Mouse (Mus musculus) kidney, postnatal 0 days (tissue): ENCODE results near the gene Pik3cb. TPM values are rescaled to one million over a fixed set of nuclear protein-coding genes. Genes with fewer than 3 reads are reported as not detected.

Experiments
- ATAC-seq: fragments of 200-750 bp; cut with Nextera tagmentation; replicated peaks from 2 replicates; pipeline ENCODE4 v1.8.0; 2017; ENCODE audit warnings: low read depth, moderate number of reproducible peaks, moderate TSS enrichment, moderate library complexity; ENCODE audit not compliant: low FRiP score
- DNase-seq: peaks from one replicate; pipeline ENCODE4 v3.0.0-alpha.2; 2016; ENCODE audit warnings: low spot score
- H3K27ac ChIP-seq: fragments of 300-500 bp; sonication (generic); 2 replicates; pipeline ENCODE4 v1.5.1; 2014; ENCODE audit warnings: mild to moderate bottlenecking
- H3K27me3 ChIP-seq: fragments of 300-500 bp; sonication (generic); 2 replicates; pipeline ENCODE4 v1.6.1; 2014; ENCODE audit warnings: low read length, mixed read lengths; ENCODE audit not compliant: insufficient read depth
- H3K36me3 ChIP-seq: fragments of 300-500 bp; sonication (generic); 2 replicates; pipeline ENCODE4 v1.6.1; 2014; ENCODE audit warnings: low read length, mixed read lengths; ENCODE audit not compliant: insufficient read depth
- H3K4me1 ChIP-seq: fragments of 300-500 bp; sonication (generic); replicated peaks from 2 replicates; pipeline ENCODE4 v1.6.1; 2014; ENCODE audit warnings: antibody characterized with exemption, low read length, mixed read lengths; ENCODE audit not compliant: insufficient read depth
- H3K4me2 ChIP-seq: fragments of 300-500 bp; sonication (generic); 2 replicates; pipeline ENCODE4 v1.6.1; 2014; ENCODE audit warnings: mild to moderate bottlenecking, low read length, moderate library complexity, mixed read lengths
- H3K4me3 ChIP-seq: fragments of 300-500 bp; sonication (generic); replicated peaks from 2 replicates; pipeline ENCODE4 v1.5.1; 2014; ENCODE audit warnings: low read depth, low read length
- H3K9ac ChIP-seq: fragments of 300-500 bp; sonication (generic); 2 replicates; pipeline ENCODE4 v1.6.1; 2014; ENCODE audit warnings: low read depth, low read length
- H3K9me3 ChIP-seq: fragments of 300-500 bp; sonication (generic); replicated peaks from 2 replicates; pipeline ENCODE4 v1.6.1; 2016; ENCODE audit warnings: low read length, inconsistent platforms, mixed read lengths
- CTCF ChIP-seq: IDR thresholded peaks from 2 replicates; pipeline ENCODE4 v1.5.1; 2016; ENCODE audit warnings: antibody characterized with exemption, low read depth, mild to moderate bottlenecking, moderate library complexity
- WGBS: fragments of 180-500 bp; shearing (Covaris S2); extraction: QIAGEN DNeasy Blood & Tissue Kit; methylation state at CpG from one replicate; pipeline ENCODE4 v1.1.7; 2014; 5-methylcytosine and 5-hydroxymethylcytosine counted together
- polyA plus RNA-seq: library from polyadenylated mRNA; unstranded; fragments of >200 nt; fragmentation: Nextera tagmentation; extraction: Ambion mirVana; gene quantifications from 2 replicates; pipeline ENCODE4 v1.2.1, GENCODE M21; 2015

Pik3cb gene
- polyA plus RNA-seq, 1 experiment from 2014 or later = 1.3 TPM

DNA sequence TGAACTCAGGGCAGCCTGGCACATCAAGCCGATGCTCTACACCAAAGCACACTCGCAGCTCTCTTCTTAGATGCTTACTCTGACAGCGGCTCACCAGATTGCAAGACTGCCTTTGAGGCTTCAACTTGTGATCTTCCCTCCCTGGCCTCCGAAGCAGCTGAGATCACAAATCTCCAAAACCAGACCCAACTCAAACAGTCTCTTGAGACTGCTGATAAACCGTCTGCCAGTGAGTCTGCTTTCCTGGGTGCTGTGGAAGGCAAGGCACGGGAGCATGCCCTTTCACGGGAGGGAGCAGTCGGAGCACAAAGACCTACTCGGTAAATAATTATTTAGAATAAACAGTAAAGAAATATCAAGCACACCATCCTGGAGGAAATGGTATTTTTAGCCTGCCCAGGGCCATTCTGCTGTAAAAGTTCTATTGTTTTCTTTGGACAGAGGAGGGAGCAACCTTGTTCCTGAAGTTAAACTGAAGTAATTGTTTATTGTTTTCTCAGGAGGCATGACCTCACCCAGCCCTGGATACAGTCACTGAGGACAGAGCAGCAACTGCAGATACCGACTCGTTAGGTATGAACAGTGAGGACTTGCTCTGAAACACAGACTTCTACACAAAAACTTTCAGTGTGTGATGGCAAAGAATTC lies 41.8 kb downstream of the Pik3cb start:
- no peak for ATAC-seq
- 30% methylated on average over 11 of the region's 11 CpGs for WGBS
- no peak overlapping the region for H3K9ac ChIP-seq
- no peak overlapping the region for H3K4me2 ChIP-seq
- H3K27ac ChIP-seq = peak overlapping the region; percentile 20; the same call in 1 of the 2 replicates
- no peak overlapping the region for H3K4me3 ChIP-seq
- DNase-seq = peak; percentile 52
- 0 out of 2 replicates have a peak, but pooled peaks cover 2% of the 10 kb centered on the region for H3K4me1 ChIP-seq
- H3K9me3 ChIP-seq = no peaks in the 10 kb centered on the region
- TF ChIP-seq CTCF = 0 out of 2 replicates have a peak, but pooled peaks have one; percentile 7
- H3K27me3 ChIP-seq = no peaks in the 10 kb centered on the region
- H3K36me3 ChIP-seq = no peaks in the 10 kb centered on the region

GRCm38 (mm10) chr9:99097668-99098067 lies 42.8 kb downstream of the Pik3cb start:
- ATAC-seq (no peak), DNase-seq (no peak)
- H3K36me3 ChIP-seq = no peaks in the 10 kb centered on the region
- no peak overlapping the region for H3K27ac ChIP-seq
- H3K4me2 ChIP-seq = no peak overlapping the region
- no peak for TF ChIP-seq CTCF
- H3K27me3 ChIP-seq = no peaks in the 10 kb centered on the region
- no peaks in the 10 kb centered on the region for H3K9me3 ChIP-seq
- 40% methylated on average over 1 of the region's 1 CpGs for WGBS
- H3K4me3 ChIP-seq = no peak overlapping the region
- no peak overlapping the region for H3K9ac ChIP-seq
- 0 out of 2 replicates have a peak, but pooled peaks cover 2% of the 10 kb centered on the region for H3K4me1 ChIP-seq

- Histone ChIP-seq H3K4me1 (0 out of 2 replicates have a peak, but pooled peaks cover 2% of the 10 kb centered on the region), H3K27ac (no peak overlapping the region), H3K36me3 (no peaks in the 10 kb centered on the region), H3K9ac (no peak overlapping the region), H3K27me3 (no peaks in the 10 kb centered on the region), H3K4me2 (no peak overlapping the region), H3K4me3 (no peak overlapping the region), H3K9me3 (no peaks in the 10 kb centered on the region)
- ATAC-seq (no peak), DNase-seq (no peak)
- TF ChIP-seq CTCF = no peak
- WGBS = 80% methylated on average over 7 of the region's 7 CpGs
These were observed 45.2 kb downstream of the Pik3cb start for GRCm38 (mm10) chr9:99095192-99095591.

- Histone ChIP-seq H3K4me3 (no peak overlapping the region), H3K27me3 (no peaks in the 10 kb centered on the region), H3K4me2 (no peak overlapping the region), H3K9ac (no peak overlapping the region), H3K4me1 (no peaks in the 10 kb centered on the region), H3K27ac (no peak overlapping the region), H3K36me3 (no peaks in the 10 kb centered on the region), H3K9me3 (no peaks in the 10 kb centered on the region)
- no peak for TF ChIP-seq CTCF
- no peak for ATAC-seq
- 64% methylated on average over 4 of the region's 4 CpGs for WGBS
- DNase-seq = no peak
These were observed 49.9 kb downstream of the Pik3cb start for GRCm38 (mm10) chr9:99090546-99090945.

DNA sequence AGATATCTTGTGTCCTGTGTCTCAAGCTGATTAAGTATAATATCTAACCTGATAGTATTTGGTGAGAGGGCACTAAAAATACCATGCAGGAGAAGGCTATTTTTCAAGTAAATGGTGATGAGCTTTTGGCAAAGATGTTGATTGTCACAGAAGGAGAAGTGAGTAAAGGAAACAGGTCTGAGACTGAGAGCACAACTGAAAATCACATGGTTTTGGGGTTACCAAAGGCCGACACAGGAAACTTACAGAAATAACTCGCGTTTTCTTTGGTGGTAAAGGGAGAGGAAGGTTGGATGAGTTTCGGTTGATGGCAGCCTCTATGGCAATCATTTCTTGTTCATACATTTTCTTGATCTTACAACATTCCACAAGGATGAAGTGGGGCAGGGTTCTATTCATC lies 50.5 kb downstream of the Pik3cb start:
- WGBS = 79% methylated on average over 4 of the region's 4 CpGs
- Histone ChIP-seq H3K27ac (no peak overlapping the region), H3K9ac (no peak overlapping the region), H3K36me3 (no peaks in the 10 kb centered on the region), H3K4me3 (no peak overlapping the region), H3K27me3 (no peaks in the 10 kb centered on the region), H3K4me2 (no peak overlapping the region), H3K9me3 (no peaks in the 10 kb centered on the region), H3K4me1 (no peaks in the 10 kb centered on the region)
- no peak for TF ChIP-seq CTCF
- DNase-seq = no peak
- ATAC-seq = no peak

DNA sequence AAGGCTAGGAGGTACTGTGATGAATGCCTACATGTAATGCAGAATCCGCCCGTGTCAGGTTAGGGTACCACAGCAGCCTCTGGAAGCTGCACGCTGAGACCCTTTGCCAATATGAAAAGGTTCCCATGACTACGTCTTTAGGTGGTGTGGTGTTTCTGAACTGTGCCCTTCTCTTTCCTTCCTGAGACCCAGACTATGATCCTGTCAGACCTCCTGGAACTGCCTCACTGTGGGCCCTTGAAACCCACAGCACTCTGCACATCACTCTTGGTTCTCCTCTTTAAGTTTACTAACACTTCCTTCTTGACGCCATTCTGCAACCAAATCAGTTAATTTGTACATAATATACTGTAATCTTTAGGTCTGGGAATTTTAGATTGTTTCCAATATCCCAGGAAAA lies 58.7 kb downstream of the Pik3cb start:
- H3K27me3 ChIP-seq = no peaks in the 10 kb centered on the region
- H3K9me3 ChIP-seq = no peaks in the 10 kb centered on the region
- WGBS = 93% methylated on average over 5 of the region's 5 CpGs
- no peak overlapping the region for H3K4me2 ChIP-seq
- H3K4me3 ChIP-seq = no peak overlapping the region
- no peak for ATAC-seq
- no peak for TF ChIP-seq CTCF
- DNase-seq = no peak
- no peaks in the 10 kb centered on the region for H3K4me1 ChIP-seq
- H3K36me3 ChIP-seq = no peaks in the 10 kb centered on the region
- no peak overlapping the region for H3K9ac ChIP-seq
- no peak overlapping the region for H3K27ac ChIP-seq

GRCm38 (mm10) chr9:99081308-99081707 lies 59.1 kb downstream of the Pik3cb start:
- WGBS = 76% methylated on average over 3 of the region's 3 CpGs
- H3K4me1 ChIP-seq = no peaks in the 10 kb centered on the region
- H3K9me3 ChIP-seq = no peaks in the 10 kb centered on the region
- H3K36me3 ChIP-seq = no peaks in the 10 kb centered on the region
- H3K4me2 ChIP-seq = no peak overlapping the region
- no peak for DNase-seq
- no peak overlapping the region for H3K9ac ChIP-seq
- no peak for TF ChIP-seq CTCF
- no peak overlapping the region for H3K4me3 ChIP-seq
- no peak for ATAC-seq
- no peaks in the 10 kb centered on the region for H3K27me3 ChIP-seq
- H3K27ac ChIP-seq = no peak overlapping the region
